In genomic region chr6:92755826-92756225, GRCm38 (mm10) we compare ENCODE assay signal across 26 mouse cellular contexts. TPM values are rescaled to one million over a fixed set of nuclear protein-coding genes. Genes with fewer than 3 reads are reported as not detected.
DNase-seq lines count a peak whose midpoint lies in the region; ATAC-seq and TF ChIP-seq lines count a peak whose summit lies in the region.
"Had no signal": no experiment of that assay in that cellular context is flagged by ENCODE, and none has a peak within 500 bp of the region (broad histone marks: within the 10 kb centered on the region; RNA-seq: fewer than 3 reads in every experiment).

No protein-coding gene starts in this region.

- no peak for TF ChIP-seq EP300 in heart, adult 2 months (IDR thresholded peaks at IDR 0.05; ENCODE audit: insufficient read depth, low read depth, low read length)

- no peaks in the 10 kb centered on the region for H3K4me1 ChIP-seq in lung, embryonic 14.5 days (ENCODE audit: insufficient read depth)
- H3K4me1 ChIP-seq in heart, adult 2 months (ENCODE audit: control insufficient read depth, insufficient read depth, low read length) = no peaks in the 10 kb centered on the region
- H3K4me1 ChIP-seq: forebrain, embryonic 13.5 days; heart, embryonic 15.5 days had no signal

- no peak for ATAC-seq in lung, embryonic 14.5 days (ENCODE audit: insufficient read depth)
- no peak for ATAC-seq in granulocyte monocyte progenitor cell, adult 5-6 weeks (replicated peaks; ENCODE audit: poor library complexity, severe bottlenecking)
- ATAC-seq: CD4-positive, CD25-positive, alpha-beta regulatory T cell, adult 4 months; forebrain, embryonic 13.5 days; forebrain, embryonic 16.5 days; hindbrain, embryonic 16.5 days had no signal

- H3K79me2 ChIP-seq in heart, adult 2 months (replicated peaks; ENCODE audit: control insufficient read depth, insufficient read depth, low read length) = no peaks in the 10 kb centered on the region

- DNase-seq in lung, embryonic 14.5 days = peak; percentile 21
- peak; percentile 61 for DNase-seq in lung, postnatal 10 days
- DNase-seq in lung, postnatal 36 days = peak; percentile 76
- DNase-seq in heart, adult 2 months = no peak
- DNase-seq in kidney, postnatal 25 days = no peak
- DNase-seq: adrenal gland, adult 8-10 months; adrenal gland, postnatal 25 days; cerebellum, adult 18-20 months; cerebellum, adult 9-10 months; cerebellum, postnatal 14 days; gastrocnemius, postnatal 10 days; gastrocnemius, postnatal 36 days; heart, adult 11 months; heart, postnatal 10 days; heart, postnatal 36 days had no signal

- no peak overlapping the region for H3K27ac ChIP-seq in lung, embryonic 14.5 days (ENCODE audit: low read depth)
- H3K27ac ChIP-seq in heart, adult 2 months = no peak overlapping the region
- H3K27ac ChIP-seq: forebrain, embryonic 10.5 days; forebrain, embryonic 13.5 days; heart, embryonic 15.5 days; hindbrain, embryonic 10.5 days; hindbrain, embryonic 13.5 days had no signal

- no peak overlapping the region for H3K4me2 ChIP-seq in lung, embryonic 14.5 days
- H3K4me2 ChIP-seq: forebrain, embryonic 13.5 days; heart, embryonic 12.5 days; heart, embryonic 15.5 days; hindbrain, embryonic 13.5 days had no signal

- H3K36me3 ChIP-seq in lung, embryonic 14.5 days (ENCODE audit: insufficient read depth) = no peaks in the 10 kb centered on the region
- H3K36me3 ChIP-seq in heart, adult 2 months (ENCODE audit: control insufficient read depth, insufficient read depth, low read length) = no peaks in the 10 kb centered on the region
- H3K36me3 ChIP-seq: forebrain, embryonic 10.5 days; heart, embryonic 12.5 days; heart, embryonic 15.5 days; hindbrain, embryonic 10.5 days; hindbrain, embryonic 13.5 days had no signal

- TF ChIP-seq CTCF in lung, embryonic 14.5 days (IDR thresholded peaks at IDR 0.05; ENCODE audit: low read depth) = no peak
- TF ChIP-seq CTCF in heart, adult 2 months (IDR thresholded peaks at IDR 0.05) = no peak

- TF ChIP-seq POLR2A in heart, adult 2 months (IDR thresholded peaks at IDR 0.05; ENCODE audit: insufficient read depth, low read depth, low read length) = no peak

- no peaks in the 10 kb centered on the region for H3K27me3 ChIP-seq in lung, embryonic 14.5 days (ENCODE audit: insufficient read depth, low read length)
- H3K27me3 ChIP-seq in heart, adult 2 months (ENCODE audit: control insufficient read depth, insufficient read depth, low read length) = no peaks in the 10 kb centered on the region
- H3K27me3 ChIP-seq: forebrain, embryonic 13.5 days; heart, embryonic 12.5 days; heart, embryonic 15.5 days; hindbrain, embryonic 13.5 days had no signal

- no peaks in the 10 kb centered on the region for H3K9me3 ChIP-seq in lung, embryonic 14.5 days (ENCODE audit: low read depth, low read length)
- H3K9me3 ChIP-seq: forebrain, embryonic 10.5 days; forebrain, embryonic 13.5 days; heart, embryonic 12.5 days; heart, embryonic 15.5 days; hindbrain, embryonic 10.5 days; hindbrain, embryonic 13.5 days had no signal

- H3K4me3 ChIP-seq in lung, embryonic 14.5 days (ENCODE audit: low read depth, low read length) = no peak overlapping the region
- H3K4me3 ChIP-seq in heart, adult 2 months = no peak overlapping the region
- H3K4me3 ChIP-seq: forebrain, embryonic 10.5 days; forebrain, embryonic 13.5 days; heart, embryonic 12.5 days; heart, embryonic 15.5 days; hindbrain, embryonic 10.5 days; hindbrain, embryonic 13.5 days had no signal

- intact Hi-C loops in heart, adult 2 months (cut with DNase I) = no loop called here

- 8% methylated on average over 5 of the region's 5 CpGs for WGBS in lung, embryonic 14.5 days
- 27% methylated on average over 5 of the region's 5 CpGs for WGBS in heart, adult 2 months

- H3K9ac ChIP-seq in lung, embryonic 14.5 days = no peak overlapping the region
- no peak overlapping the region for H3K9ac ChIP-seq in heart, adult 2 months (ENCODE audit: low read depth, low read length)
- H3K9ac ChIP-seq: forebrain, embryonic 13.5 days; heart, embryonic 12.5 days; heart, embryonic 15.5 days; hindbrain, embryonic 13.5 days had no signal

RNA-seq across cellular contexts. Expression of gene Prickle2, which starts 49.9 kb away (rescaled TPM):
- polyA plus RNA-seq in lung, embryonic 14.5 days (2014; fragmentation: Nextera tagmentation; extraction: Ambion mirVana) = 11.0 TPM in 2 replicates
- not detected in 2 replicates for total RNA-seq in granulocyte monocyte progenitor cell, adult 5-6 weeks (2014; fragmentation: Nextera tagmentation)
- total RNA-seq in granulocyte monocyte progenitor cell, adult 5-6 weeks (2017) = not detected in 2 replicates
- total RNA-seq in heart, adult 2 months (2021) = 1 to 10 TPM; 4.9 to 6.1 TPM
- 2.3 and 4.1 TPM in 2 replicates for polyA plus RNA-seq in heart, adult 2 months (2012; rRNA removed)
- total RNA-seq: MEL had no signal

Comparison
In these comparisons a context has a peak if more than half of its experiments do, and no peak if none do; other contexts are left out.
1. DNase-seq: peak in lung, embryonic 14.5 days (single experiment), lung, postnatal 10 days (single experiment) and lung, postnatal 36 days (single experiment); none in heart, adult 2 months (0 of 2) and kidney, postnatal 25 days (0 of 2).
2. RNA of gene Prickle2, which starts 49.9 kb away (total RNA-seq): 4.9 to 6.1 TPM in heart, adult 2 months; not detected in granulocyte monocyte progenitor cell, adult 5-6 weeks; every median in the first group is over 4 times any median in the second.